Mouse (Mus musculus): ENCODE data around the gene Agmat. TPM values are rescaled to one million over a fixed set of nuclear protein-coding genes. Genes with fewer than 3 reads are reported as not detected.
A peak's percentile ranks its signal among the peaks of the same experiment; 100 is the strongest.
"Not testable (repeated sequence)": the region's sequence is repeated elsewhere in the genome, so short reads cannot be mapped to it uniquely, and the experiment has no call there.

Gene Agmat
- total RNA-seq, 2 experiments from 2014 or later = 0.25 to 0.59 TPM

DNA sequence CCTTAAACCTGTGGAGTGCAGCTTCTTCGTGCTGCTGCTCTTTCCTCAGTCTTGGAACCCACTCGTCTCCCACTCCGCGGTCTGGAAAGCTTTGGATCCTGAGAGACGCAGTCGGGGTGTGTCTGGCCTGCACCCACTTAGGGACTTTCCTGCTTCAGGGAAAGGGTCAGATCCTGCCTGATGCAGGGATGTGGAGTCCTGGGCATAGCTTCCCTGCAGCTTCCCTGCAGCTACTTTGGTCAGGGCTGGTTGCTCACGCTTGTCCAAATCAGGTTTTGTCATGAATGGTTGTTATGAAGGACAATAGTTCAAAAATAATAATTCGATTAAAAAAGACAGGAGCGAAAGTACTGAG, 11.3 kb upstream of the Agmat start:
- DNase-seq = no peak

- DNase-seq = peak in 1 of 2 experiments; percentile 40
Measured at GRCm38 (mm10) chr4:141736856-141737255, 9.6 kb upstream of the Agmat start.

- no peak for DNase-seq
Measured at GRCm38 (mm10) chr4:141738015-141738414, 8.5 kb upstream of the Agmat start.

- DNase-seq = no peak
Measured at GRCm38 (mm10) chr4:141741856-141742255, 4.6 kb upstream of the Agmat start.

- DNase-seq = no peak
Measured at GRCm38 (mm10) chr4:141742381-141742780, 4.1 kb upstream of the Agmat start.

- peak; percentile 53 to 54 for DNase-seq
Measured at GRCm38 (mm10) chr4:141749557-141749956, 3.1 kb downstream of the Agmat start.

DNA sequence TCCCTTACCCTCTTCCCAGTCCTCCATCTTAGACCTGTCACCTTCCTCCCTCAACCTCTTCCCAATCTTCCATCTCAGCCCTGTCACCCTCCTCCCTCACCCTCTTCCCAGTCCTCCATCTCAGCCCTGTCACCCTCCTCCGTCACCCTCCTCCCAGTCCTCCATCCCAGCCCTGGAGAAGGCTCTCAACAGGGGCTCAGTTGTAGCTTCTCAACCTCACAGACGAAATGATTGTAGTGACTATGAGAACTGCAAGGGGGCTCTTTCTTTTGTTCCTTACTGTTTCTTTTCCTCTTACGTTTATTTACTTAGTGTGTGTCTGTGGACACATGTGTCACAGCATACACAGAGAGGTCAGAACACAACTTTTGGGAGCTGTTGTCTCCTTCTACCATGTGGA, 4.4 kb downstream of the Agmat start:
- no peak for DNase-seq

GRCm38 (mm10) chr4:141751419-141752075, 5.1 kb downstream of the Agmat start:
- no peak for DNase-seq

GRCm38 (mm10) chr4:141752076-141752421, 5.6 kb downstream of the Agmat start:
- peak in 1 of 2 experiments; percentile 54 for DNase-seq

DNA sequence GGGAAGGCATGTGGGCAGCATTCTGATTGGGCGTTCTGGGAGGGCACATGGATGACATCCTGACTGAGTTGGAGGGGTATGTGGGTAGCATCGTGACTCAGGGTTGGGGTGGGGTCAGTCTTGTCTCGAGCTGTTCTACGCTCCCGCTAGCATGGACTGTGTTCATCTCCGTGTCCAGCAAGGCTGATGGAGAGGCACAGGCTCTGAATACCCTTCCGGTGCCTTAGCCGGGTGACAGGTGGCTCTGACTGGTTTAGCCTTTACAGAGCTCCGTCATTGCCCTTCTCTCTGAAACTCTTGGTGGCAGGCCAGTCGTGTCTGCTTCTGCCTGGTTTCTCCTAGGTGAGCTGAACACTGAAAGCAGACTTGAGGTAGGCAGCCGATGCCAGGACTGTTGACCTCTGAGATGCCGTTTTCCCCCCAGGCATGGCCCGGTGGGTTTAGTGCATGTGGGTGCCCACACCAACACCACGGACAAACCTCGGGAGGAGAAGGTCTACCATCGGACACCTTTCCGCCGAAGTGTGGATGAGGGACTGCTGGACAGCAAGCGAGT, 9.0 kb downstream of the Agmat start:
- no peak for DNase-seq

DNA sequence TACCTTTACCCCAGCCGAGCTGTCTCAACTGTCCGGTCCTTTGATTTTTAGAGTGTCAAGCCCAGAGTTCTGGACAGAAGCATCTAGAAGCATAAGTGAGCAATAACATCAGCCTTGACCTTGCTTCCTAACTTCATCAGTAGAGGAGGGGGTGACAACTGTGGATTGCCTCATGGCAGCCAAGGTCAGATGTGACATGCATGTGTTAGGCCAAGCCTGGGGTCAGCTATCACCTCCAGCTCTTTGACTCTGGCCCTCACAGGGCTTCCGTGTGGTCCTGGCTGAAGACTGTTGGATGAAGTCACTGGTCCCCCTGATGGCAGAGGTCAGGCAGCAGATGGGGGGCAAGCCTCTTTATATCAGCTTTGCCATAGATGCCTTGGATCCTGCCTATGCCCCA, 10.7 kb downstream of the Agmat start:
- DNase-seq = no peak

DNA sequence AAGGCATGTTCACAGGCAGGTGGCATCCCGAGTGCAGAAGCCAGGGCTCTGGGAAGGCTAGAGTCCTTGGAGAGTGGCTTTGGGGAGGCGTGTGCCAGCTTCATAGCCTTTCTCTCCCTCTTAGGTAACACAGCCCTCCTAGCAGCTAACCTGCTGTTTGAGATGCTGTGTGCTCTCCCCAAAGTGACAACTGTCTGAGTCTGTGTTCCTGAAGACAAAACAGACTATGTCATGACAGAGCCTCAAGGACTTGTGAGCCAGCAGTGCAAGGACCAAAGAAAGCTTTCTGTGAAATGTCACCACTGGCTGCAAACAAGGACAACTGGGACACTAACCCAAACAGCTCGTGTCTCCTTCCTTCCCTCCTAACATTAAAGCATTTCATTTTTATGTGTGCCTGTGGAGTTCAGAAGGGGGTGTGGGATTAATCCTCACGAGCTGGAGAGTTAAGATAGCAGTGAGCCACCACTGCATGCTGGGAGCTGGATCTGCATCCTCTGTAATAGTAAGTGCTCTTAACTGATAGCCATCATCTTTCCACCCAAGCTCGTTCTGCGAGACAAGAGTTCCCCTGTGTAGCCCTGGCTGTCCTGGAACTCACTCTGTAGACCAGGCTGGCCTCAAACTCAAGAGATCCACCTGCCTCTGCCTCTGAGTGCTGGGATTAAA, 12.5 kb downstream of the Agmat start:
- DNase-seq = no peak

- DNase-seq = no peak
Measured at GRCm38 (mm10) chr4:141760942-141761341, 14.5 kb downstream of the Agmat start.

DNA sequence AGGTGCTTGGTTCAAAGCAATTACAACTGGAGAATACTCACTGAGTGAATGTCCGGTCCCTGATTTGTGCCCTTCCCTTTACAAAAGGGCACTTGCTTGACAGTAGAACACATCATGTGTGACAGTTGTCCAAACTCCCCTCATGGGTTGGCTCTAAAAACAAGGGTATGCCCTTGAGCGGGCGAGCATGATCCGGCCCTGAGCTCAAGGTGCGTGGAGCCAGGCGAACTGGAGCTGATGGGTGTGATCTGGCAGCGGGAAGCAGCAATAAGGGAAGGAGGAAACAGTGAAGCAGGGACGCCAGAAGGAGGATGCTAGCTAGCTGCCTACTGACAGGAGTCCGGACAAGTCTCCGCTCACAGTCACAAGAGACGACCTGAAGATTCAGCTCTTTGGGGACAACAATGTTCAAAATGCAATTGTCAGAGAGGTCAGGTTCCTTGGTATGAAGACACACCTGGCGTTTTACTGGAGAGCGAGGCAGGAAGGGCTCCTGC, 15.7 kb downstream of the Agmat start:
- DNase-seq = no peak

DNA sequence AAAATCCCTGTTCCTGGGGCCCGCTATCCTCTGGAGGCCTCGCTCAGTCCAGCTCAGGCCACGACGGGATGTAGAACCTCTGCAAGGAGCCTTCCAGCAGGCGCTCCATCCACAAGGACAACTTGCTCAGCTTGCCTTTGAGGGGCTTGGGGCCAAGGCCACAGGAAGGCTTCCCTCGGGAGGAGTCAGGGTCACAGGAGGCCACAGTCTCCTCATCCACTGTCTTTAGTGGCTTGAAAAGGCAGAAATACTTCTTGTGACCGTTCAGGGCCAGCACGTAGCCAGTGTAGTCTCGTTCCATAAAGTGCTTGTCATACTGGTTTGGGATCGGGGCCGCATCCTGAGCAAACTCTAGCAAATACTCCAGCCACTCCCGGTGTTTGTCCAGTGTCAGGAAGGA, 17.0 kb downstream of the Agmat start:
- no peak for DNase-seq

GRCm38 (mm10) chr4:141765008-141765407, 18.5 kb downstream of the Agmat start:
- DNase-seq = no peak

DNA sequence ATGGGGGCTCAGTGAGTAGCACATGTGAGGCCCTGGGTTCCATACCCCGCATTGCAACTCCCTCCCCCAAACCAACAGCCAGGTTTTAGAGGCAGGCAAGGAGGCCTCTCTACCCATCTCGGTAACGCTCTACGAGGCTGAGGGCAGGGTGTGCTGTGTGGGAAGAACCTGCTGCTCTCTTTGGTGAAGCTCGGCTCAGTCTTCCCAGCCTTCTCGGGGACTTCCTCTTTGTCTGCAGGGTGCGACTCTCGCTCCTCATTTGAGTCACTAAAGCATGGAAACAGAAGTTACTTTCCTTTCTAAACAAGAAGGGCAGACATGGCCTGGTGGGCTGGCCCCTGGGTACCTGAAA, 19.8 kb downstream of the Agmat start:
- DNase-seq = peak in 1 of 2 experiments; percentile 66

- DNase-seq = peak in 1 of 2 experiments; percentile 82
Measured at GRCm38 (mm10) chr4:141766668-141767352, 20.3 kb downstream of the Agmat start.

- DNase-seq = peak; percentile 42 to 92
Measured at GRCm38 (mm10) chr4:141767353-141768036, 21.0 kb downstream of the Agmat start.

- peak in 1 of 2 experiments; percentile 43 for DNase-seq
Measured at GRCm38 (mm10) chr4:141769501-141770160, 23.2 kb downstream of the Agmat start.

DNA sequence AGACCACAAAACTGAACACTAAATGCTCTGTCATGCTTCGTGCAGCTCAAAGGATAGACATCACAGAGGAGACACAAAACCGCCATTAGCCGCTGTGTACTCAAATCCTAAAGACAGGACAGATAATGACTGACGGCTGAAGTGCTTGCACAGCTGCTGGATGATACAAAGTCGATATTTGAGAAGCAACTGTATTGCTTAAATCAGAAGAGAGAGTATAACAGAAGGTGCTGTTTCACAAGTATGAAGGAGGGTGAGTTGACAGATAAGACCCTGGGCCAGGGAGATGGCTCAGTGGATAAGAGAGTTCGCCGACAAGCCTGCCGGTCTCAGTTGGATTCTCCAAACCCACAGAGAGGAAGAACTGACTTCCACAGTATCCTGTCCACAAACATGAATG, 25.4 kb downstream of the Agmat start:
- no peak for DNase-seq

GRCm38 (mm10) chr4:141773019-141773418, 26.5 kb downstream of the Agmat start:
- not testable (repeated sequence) for DNase-seq

Measured in heart, adult 18-20 months (tissue).